Mouse (Mus musculus): ENCODE measurements around the gene Igtp.
A peak's percentile ranks its signal among the peaks of the same experiment; 100 is the strongest.

The Igtp gene

DNA sequence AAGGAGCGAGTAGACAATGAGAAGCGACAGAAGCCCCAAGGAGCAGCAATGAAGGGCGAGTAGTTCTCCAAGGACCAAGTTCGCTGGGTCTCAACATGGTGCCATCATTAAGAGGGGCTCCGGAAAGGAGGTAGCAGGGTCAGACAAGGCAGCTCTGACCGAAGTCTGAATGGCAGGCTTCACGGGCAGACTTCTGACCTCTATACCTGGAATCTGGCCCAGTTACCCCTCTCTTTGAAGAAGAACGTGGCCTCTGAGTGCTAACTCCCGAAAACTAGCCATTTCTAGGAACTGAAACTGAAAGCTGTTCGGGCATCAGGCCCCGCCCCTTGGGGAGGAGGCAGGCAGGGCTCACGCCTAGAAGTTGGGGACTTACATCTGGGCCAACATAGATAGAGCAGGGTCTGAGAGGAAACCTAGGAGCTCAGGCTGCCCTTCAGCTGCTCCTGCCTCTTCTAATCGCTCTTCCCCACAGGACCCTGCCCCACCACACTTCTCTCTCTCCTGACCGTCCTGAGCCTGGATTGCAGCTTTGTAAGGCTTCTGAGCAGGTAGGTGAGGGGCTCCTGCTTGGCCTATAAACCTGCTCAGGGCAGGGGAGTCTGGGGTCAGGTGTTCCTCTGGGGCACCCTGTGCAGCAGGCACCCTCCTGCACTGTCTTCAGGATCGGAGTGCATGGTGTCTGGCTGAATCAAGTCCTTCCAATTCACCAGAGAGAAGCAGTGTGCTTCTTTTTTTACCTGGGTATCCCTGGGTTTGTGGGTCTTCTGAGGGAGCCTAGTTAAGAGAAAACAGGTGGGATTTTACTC is at the start of gene Igtp, which contains the start of gene Irgm2:
Igtp (plus strand) TSS at position 328 of the 809 bp plus-strand sequence.
Irgm2 (plus strand) TSS at position 390 of the 809 bp plus-strand sequence.
- DNase-seq, result peak; percentile 88 to 89

DNA sequence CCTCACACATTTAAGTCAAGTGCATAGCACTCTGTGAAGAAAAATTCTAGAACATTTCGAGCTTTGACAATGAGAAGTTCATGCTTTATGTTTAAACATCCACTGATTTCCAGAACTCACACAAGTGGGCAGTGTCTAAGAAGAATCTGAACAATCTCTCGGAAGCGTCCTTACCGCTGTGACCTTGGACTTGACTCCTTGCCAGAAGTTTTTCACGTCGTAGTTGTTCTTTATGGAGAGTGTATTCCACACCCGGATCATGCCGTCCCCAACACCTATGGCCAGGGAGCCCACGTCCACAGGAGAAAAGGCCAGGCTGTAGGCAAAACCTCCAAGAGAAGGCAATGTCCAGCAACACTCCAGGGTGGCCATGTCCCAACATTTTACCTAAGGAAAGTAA is 43.9 kb upstream of the Igtp start:
- no peak for DNase-seq

DNA sequence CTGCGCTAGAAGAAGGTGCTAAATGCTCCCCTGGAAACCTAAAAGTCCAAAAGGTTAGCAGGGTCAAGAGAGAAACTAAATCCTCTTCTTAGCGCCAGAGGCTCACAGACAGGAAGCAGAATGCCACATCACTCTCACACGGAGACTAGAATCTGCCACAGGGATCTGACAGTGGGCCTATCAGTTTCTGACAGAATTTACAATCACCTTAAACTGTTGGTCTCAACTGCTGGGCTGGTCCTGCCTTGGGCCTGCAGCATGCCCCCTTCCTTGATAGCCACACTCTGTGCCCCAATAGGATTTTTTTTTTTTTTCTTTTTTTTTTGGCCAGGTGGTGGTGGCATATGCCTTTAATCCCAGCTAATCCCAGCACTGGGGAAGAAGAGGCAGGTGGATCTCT is 42.5 kb upstream of the Igtp start:
- DNase-seq, result no peak

DNA sequence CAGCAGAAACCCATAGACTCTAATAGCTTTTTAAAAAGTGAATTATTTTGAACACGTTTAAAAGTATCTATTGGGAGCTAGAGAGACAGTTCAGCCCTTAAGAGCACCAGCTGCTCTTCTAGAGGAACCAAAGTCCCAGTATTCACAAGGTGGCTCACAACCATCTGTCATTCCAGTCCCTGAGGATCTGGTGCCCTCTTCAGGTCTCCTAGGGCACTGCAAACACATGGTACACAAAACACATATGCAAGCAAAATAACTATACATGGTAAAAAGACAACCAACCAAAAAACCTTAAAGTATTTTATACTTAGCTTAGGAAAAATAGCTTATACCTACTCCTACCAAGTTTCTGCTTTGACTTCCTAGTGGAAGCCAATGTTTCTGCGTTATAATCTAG is 34.3 kb upstream of the Igtp start:
- peak; percentile 20 for DNase-seq

DNA sequence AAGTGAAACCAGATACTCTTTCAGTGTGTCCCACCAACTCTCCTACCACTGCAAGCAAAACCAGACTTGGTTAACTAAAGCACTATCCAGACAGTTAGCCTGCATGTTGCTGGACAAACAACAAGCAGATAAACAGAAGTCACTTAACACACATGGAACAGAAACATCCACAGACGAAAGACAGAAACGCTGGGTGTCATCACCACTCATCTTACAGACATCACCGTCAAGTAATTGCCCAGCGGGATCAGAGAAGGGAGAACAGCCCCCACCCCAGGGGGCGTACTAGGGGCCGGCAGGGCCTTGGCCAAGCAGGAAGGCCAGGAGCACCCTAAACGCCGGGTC is 31.6 kb upstream of the Igtp start:
- DNase-seq, result no peak

DNA sequence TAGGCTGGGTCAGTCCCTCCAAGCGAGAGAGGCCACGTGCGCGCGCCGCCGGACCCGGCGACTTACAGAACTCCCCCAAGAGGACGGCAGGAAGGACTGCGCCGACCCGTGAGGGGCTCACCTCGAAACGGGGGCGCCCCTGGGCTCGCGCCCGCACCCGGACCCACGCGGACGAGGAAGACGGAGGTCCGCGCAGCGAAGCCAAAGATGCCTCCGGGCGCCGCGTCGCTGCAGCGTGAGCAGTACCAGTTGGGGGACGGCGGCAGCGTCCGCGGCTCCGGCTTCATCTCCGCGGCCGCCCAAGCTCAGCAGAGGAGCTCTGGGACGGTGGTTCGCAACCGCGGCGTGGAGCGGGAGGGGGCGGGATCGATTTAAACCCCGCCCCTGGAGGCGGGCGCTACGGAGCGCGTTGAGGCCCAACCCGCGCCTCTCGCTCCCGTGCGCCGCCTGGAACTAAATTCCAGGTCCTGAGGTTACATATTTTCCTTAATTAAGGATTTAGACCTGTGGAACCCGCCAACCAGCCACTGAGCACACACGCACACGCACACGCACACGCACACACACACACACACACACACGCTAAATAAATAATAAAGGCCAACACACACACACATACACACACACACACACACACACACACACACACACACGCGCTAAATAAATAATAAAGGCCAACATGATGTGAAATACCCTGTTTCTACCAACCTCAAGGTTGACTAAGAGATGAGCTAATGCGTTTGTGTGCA is 31.0 kb upstream of the Igtp start, which contains the start of gene Gemin5:
Gemin5 (minus strand) TSS at position 373 of the 749 bp plus-strand sequence.
- peak; percentile 84 to 85 for DNase-seq

DNA sequence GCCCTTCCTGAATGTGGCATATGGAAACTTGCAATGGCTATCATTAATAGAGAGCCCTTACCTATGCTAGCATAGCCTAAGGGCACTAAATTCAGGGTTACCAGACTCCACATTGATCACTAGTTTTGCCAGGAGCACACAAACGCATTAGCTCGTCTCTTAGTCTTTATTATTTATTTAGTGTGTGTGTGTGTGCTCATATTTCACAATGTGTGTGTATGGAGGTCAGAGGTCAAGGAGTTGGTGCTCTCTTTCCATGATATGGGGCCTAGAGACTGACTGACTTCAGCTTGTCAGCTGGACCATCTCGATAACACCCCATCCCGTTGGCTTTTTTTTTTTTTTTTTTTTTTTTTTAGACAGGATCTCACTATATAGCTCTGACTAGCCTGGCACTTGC is 29.7 kb upstream of the Igtp start:
- DNase-seq, result no peak

DNA sequence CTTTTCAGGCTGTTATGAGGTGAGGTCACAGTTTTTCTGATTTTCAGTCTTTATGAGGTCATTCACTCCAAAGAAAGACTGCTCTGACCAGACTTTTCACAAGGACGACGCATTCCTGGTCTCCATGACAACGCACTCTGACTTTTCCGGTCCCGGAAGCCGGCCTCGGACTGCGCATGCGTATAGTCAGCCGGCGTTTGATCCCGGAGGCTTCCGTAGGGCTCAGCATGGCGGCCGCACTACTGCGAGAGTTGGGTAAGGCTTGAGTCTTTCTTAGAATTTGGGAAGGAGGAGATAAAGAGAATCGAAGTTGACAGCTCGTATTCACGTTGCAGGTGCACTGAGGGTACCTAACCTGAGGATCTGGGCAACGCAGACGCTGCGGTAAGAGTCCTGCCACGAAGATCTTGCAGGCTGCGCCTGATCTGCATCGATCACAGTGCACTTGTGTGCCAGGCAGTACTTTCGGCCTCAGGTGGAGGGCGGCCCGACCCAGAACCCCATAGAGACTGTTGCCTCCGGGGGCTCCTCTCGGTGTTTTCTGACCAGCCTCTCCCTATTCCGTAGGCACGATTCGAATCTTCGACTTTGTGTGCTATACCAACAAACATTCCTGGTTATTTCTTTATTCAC is 27.8 kb upstream of the Igtp start, which contains the start of gene Mrpl22:
Mrpl22 (plus strand) TSS at position 203 of the 633 bp plus-strand sequence.
- DNase-seq, result peak; percentile 94

DNA sequence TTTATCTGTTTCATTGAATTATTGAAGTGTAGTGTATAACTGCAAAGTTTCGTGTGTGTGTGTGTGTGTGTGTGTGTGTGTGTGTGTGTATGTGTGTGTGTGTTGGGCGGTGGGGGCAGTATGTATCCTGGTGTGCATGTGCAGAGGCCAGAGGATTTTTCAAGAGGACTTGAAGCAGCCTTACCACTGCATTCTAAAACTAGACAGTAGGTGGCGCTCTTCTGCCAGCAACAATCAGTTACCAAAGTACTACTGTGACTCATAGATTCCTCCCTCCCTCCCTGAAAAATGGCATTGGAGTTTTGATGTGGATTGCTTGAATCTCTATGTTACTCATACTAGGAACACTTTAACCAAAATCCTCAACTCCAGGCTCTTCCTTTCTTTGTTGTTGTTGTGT is 19.8 kb upstream of the Igtp start:
- DNase-seq, result peak; percentile 63 to 64

DNA sequence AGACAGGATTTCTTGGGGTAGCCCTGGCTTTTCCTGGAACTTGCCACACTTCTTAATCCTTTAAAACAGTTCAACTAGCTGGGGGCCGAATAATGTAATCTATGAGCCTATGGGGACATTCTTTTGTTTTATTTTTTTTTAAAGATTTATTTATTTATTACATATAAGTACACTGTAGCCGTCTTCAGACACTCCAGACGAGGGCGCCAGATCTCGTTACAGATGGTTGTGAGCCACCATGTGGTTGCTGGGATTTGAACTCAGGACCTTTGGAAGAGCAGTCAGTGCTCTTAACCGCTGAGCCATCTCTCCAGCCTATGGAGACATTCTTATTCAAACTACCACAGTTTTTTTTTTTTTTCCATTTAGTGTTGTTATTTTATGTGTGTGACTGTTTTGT is 19.4 kb upstream of the Igtp start:
- peak; percentile 45 to 46 for DNase-seq

DNA sequence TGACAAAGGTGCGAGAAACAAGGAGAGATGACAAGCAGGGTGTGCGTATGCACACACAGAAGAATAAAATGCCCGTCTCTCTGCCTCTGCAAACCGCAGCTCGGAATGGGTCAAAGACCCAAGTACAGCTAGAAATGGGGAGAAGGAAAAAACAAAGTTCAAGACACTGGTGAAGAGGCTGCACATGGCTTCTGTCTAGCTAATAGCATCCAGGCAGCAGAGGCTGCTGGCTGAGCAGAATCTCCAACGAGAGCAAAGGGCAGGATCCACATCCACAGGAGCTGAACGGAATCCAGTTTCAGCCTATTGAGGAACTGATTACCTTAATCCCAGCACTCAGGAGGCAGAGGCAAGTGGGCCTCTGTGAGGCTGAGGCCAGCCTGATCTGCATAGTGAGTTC is 18.6 kb upstream of the Igtp start:
- DNase-seq, result peak in 1 of 2 experiments; percentile 18

DNA sequence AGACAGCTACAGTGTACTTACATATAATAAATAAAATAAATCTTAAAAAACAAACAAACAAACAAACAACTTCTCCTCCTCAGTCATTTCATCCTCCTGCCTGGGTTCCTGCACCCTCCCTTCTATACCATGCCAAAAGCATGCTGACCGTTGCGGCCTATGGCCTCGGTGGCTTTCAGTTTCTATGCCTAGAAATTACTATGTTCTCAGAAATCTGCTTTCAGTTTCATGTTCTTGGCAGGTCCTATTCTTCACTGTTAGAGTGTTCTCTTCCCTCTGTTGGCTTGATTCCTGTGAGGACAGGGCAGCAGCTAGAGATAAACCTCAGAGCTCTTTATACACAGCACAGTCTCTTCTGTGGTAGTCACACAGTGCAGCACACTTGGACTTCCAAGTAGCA is 15.8 kb upstream of the Igtp start:
- no peak for DNase-seq

DNA sequence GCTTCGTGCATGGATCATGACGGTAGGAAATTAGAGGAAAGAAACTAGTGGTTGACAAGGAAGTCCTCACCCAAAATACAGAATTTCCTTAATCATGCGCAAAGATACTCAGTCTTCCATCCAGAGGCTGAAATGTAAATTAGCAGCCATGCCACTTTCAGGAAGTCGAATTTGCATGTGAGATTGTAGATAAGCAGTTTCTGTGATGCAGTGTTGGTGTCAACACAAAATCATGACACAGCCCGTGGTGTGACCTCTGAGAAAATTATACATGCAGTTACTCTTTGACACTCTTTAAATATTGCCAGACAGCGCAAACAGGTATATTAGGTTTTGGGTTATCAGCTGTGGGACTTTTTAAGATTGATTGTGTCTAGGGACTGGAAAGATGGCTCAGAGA is 9.7 kb upstream of the Igtp start:
- DNase-seq, result no peak

DNA sequence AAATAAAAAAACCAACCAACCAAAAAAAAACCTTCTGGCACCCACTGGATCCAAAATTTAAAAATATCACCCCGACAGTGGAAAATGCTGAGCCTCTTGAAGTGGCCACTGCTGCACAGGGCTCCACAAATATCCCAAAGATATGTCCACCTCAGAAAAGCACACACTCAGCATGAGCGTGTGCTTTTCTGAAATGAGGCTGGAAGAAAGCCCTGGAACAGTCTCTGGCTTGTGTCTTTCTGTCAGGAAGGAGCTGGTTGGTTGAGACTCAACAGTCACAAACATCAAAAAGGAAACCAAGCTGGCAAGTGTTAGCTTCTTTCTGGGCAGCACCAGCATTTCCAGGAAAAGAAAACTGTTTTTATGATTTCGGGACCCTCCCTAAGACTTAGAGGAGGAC is 6.0 kb upstream of the Igtp start:
- no peak for DNase-seq

DNA sequence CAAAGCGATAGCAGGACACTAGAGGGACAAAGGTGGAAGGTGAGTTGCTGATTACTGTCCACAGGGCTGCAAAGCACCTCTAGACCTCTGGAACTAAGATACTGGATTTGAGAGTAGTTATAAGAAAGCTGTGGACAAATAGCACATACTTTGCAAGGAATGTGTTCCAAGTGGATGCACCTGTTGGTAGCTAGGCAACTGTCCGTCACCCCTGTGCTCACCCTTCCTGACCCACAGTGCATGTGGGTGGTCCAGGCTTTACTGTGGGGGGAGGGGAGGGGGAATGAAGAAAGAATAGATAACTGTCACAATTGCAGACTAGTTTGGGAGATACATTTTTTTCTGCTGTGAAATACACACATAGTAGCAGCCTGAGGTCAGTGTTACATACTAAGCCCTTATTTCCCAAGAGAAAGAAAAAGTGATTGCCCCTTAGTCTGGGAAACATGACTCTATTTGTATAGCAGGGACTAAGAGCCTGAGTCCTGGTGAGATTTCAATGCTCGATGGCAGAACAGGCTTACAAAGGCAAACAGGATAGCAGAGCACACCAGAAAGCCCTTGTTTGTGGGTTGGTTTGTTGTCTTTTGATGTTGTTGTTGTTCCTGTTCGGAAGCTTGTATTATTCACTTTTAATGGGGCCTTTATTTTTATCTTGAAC is 5.4 kb upstream of the Igtp start:
- no peak for DNase-seq

DNA sequence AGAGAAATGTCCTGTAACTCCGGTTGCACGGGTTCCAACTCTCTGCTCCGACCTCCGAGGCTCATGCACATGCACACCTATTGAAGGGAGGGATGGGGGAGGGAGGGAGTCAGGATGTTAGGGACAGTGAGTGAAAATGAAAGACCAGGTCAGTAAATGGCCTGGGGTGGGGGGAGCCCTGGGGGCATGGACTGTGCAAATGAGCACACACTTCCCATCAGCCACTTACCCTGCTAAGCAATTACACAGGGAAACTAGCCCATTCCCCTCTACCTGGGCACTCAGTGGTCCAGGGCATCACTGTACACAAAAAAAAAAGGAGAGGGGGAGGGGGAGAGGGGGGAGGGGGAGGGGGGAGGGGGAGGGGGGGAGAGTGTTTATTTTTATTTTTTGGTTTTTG is 693 bp upstream of the Igtp start:
- DNase-seq, result peak in 1 of 2 experiments; percentile 31

DNA sequence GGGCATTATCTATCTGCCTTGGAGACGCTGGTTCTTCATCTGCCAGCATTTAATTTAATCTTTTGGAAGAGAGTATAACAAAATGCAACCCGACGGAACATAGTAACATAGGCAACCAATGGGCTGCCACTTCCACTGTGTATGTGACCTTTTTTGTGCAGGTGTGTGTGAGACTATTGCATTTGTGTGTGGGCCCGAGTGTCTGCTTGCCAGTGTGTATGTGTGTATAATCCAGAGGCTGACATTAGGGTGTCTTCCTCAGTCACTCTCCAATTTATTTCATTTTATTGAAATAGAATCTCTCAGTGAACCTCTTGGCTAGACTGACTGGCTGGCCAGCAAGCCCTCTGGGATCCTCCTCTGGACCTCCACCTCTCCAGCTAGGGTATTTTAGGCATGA is 870 bp downstream of the Igtp start:
- peak; percentile 43 to 53 for DNase-seq

DNA sequence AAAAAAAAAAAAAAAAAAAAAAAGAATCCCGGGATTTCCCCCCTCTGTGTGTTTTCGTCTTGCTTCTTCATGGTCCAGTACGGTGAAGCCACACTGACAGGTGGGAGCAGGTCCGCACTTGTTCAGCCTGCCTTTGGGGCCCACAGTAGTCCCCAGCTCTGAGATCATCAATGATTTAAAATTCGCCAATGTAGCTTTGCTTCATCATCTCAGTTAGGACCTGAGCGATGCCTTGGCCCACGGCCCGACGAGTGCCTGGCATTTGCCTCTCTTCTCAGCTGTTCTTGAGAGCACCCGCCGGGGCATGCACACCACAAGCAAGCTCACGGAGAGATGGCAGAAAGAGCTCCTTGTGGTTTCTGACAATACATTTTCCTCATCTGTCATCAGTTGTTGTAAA is 1.7 kb downstream of the Igtp start:
- DNase-seq, result peak; percentile 63 to 68

DNA sequence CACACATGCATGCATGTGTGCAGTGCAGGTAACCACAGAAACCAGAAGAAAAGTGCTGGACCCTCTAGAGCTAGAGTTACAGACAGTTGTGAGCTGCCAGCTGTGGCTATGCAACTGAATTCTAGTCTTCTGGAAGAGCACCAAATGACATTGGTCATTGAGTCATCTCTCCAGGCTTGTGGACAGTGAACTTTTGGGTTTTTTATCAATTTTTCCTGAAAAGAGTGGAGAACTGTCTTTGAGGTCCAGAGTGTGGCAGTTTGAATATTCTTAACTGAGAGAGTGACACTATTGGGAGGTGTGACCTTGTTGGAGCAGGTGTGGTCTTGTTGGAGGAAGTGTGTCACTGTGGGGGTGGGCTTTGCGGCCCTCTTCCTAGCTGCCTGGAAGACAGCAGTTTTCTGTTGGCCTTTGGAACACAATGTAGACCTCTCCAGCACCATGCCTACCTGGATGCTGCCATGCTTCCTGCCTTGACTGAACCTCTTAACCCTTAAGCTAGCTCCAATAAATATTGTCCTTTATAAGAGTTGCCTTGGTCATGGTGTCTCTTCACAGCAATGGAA is 11.0 kb downstream of the Igtp start:
- peak; percentile 50 to 67 for DNase-seq

DNA sequence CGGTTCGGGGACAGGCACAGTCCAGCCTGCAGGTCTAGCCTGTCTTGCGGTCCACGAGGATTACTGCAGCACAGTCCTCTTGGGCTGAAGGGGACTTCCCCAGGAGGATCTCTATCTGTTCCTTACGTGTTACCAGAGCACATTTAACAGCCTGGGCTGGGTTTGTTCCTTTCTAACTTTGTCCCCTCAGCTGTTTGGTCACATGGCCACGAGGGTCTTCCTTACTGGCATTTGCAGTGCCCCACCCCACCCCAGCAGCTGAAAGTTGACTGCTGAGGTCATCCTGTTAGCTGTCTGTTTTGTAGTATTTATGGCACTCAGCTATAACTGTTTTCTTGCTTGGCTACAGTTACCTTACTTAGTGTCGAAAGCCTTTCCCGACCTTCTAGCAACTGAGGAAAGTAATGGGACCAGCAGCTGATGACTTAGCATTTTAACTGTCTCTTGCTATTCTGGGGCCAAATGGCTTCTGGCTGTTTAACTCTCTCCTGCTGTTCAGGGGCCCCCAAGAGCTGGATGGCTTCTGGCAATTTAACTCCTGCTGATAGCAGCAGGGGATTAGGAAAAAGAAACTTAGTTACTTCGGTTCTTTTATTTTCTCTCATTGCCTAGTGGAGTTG is 11.8 kb downstream of the Igtp start:
- DNase-seq, result peak; percentile 36 to 41

DNA sequence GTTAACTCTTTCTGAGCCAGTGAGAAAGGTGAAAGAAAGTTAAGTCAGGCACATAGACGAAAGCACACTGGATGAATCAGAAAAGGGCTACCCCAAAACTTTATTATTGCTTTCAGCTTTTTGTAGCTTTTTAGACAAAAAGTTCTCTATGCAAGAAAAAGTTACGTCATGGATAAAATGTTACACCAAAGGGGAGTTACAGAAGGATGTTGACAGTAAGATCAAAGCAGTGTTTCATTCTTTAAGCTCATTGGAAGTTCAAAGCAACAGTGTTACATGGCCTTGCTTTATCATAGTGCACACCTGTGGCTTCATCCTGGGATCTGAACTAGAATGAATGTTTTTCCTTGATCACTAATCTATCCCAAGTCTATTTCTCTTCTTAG is 12.3 kb downstream of the Igtp start:
- DNase-seq, result no peak

DNA sequence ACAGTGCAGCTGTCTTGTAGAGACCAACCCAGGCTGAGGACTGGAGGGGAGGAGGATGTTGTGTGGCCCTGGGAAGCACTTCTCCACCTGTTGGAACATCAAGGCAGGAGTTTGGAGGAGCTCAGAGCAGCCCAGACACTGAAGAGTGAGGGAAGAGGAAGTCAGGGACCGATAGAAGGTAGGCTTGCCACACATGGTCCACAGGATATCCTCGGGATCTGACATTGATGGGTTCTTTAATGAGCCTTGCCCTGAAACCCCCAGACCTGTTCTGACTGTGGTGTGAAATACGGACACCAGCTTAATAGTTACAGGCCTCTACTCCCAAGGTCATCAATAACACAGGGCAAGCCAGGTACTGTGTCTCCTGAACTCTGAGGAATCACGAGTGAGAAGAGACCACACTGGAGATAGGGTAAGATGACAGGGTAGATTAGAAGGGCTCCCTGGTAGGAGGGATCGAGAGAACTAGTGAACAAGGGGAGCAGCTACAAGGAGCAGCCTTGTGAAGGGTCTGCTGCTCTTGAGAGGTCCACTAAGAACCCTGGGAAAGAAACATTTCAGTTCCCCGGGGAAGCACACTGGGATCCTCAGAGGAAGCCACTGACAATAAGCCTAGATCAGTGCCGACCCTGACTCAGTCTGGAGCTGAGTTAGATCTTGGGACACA is 14.5 kb downstream of the Igtp start:
- no peak for DNase-seq

Data from thymus, postnatal 36 days (tissue).